Mouse (Mus musculus) neural tube, embryonic 14.5 days (tissue): Measurements from ENCODE around the gene Npff. TPM values are rescaled to one million over a fixed set of nuclear protein-coding genes. Genes with fewer than 3 reads are reported as not detected.

Experiments used
- ATAC-seq: fragments of 200-750 bp; cut with Nextera tagmentation; 2 replicates; pipeline ENCODE4 v1.8.0; 2017; ENCODE audit warnings: low read depth, mild to moderate bottlenecking, moderate TSS enrichment, moderate library complexity
- H3K27ac ChIP-seq: fragments of 300-500 bp; sonication (generic); 2 replicates; pipeline ENCODE4 v1.5.1; 2014; ENCODE audit warnings: low read depth, mild to moderate bottlenecking, control low read depth, low read length, moderate library complexity, mixed read lengths
- H3K27me3 ChIP-seq: fragments of 300-500 bp; sonication (generic); 2 replicates; pipeline ENCODE4 v1.6.1; 2014; ENCODE audit warnings: low read length; ENCODE audit not compliant: control insufficient read depth, insufficient read depth
- H3K36me3 ChIP-seq: fragments of 300-500 bp; sonication (generic); 2 replicates; pipeline ENCODE4 v1.6.1; 2014; ENCODE audit warnings: low read length, mixed read lengths; ENCODE audit not compliant: control insufficient read depth, insufficient read depth
- H3K4me1 ChIP-seq: fragments of 300-500 bp; sonication (generic); 2 replicates; pipeline ENCODE4 v1.6.1; 2014; ENCODE audit warnings: low read length; ENCODE audit not compliant: control insufficient read depth, insufficient read depth
- H3K4me2 ChIP-seq: fragments of 300-500 bp; sonication (generic); 2 replicates; pipeline ENCODE4 v1.6.1; 2014; ENCODE audit warnings: mild to moderate bottlenecking, low read depth, low read length, control low read depth
- H3K4me3 ChIP-seq: fragments of 300-500 bp; sonication (generic); 2 replicates; pipeline ENCODE4 v1.5.1; 2014; ENCODE audit warnings: low read depth, low read length, control low read depth, mixed read lengths
- H3K9ac ChIP-seq: fragments of 300-500 bp; sonication (generic); replicated peaks from 2 replicates; pipeline ENCODE4 v1.6.1; 2014; ENCODE audit warnings: low read depth, mild to moderate bottlenecking, control low read depth, low read length, mixed read lengths
- H3K9me3 ChIP-seq: fragments of 300-500 bp; sonication (generic); 2 replicates; pipeline ENCODE4 v1.6.1; 2016; ENCODE audit warnings: low read length; ENCODE audit not compliant: control insufficient read depth
- WGBS: fragments of 180-500 bp; shearing (Covaris S2); extraction: QIAGEN DNeasy Blood & Tissue Kit; methylation state at CpG from one replicate; pipeline ENCODE4 v1.1.7; 2014; 5-methylcytosine and 5-hydroxymethylcytosine counted together
- polyA plus RNA-seq: library from polyadenylated mRNA; unstranded; fragments of >200 nt; fragmentation: Nextera tagmentation; extraction: Ambion mirVana; gene quantifications from 2 replicates; pipeline ENCODE4 v1.2.1, GENCODE M21; 2014

The Npff gene
- polyA plus RNA-seq, 1 experiment from 2014 or later: 23.9 TPM

GRCm38 (mm10) chr15:102516728-102517404 lies 7.9 kb downstream of the Npff start, which contains the start of gene Map3k12:
Map3k12 (minus strand) TSS chr15:102517064.
- under 1% methylated on average over 39 of the region's 43 CpGs for WGBS
- peak within 1 kb of the TSS; percentile 73 for H3K9ac ChIP-seq
- H3K27ac ChIP-seq: peak within 1 kb of the TSS; percentile 98
- no peaks in the 10 kb centered on the region for H3K36me3 ChIP-seq
- no peaks in the 10 kb centered on the region for H3K9me3 ChIP-seq
- H3K4me2 ChIP-seq: peak within 1 kb of the TSS; percentile 98
- peaks cover 30% of the 10 kb centered on the region for H3K4me1 ChIP-seq
- H3K27me3 ChIP-seq: no peaks in the 10 kb centered on the region
- peak within 1 kb of the TSS; percentile 53 for H3K4me3 ChIP-seq
- peak; percentile 23 for ATAC-seq

GRCm38 (mm10) chr15:102516293-102516692 lies 8.4 kb downstream of the Npff start:
- H3K4me3 ChIP-seq: peak overlapping the region; percentile 53
- H3K4me2 ChIP-seq: peak overlapping the region; percentile 98
- H3K9ac ChIP-seq: peak overlapping the region; percentile 73
- H3K4me1 ChIP-seq: peaks cover 36% of the 10 kb centered on the region
- 2% methylated on average over 11 of the region's 12 CpGs for WGBS
- no peak for ATAC-seq
- H3K9me3 ChIP-seq: no peaks in the 10 kb centered on the region
- H3K27ac ChIP-seq: peak overlapping the region; percentile 98
- H3K36me3 ChIP-seq: no peaks in the 10 kb centered on the region
- no peaks in the 10 kb centered on the region for H3K27me3 ChIP-seq

- ATAC-seq: no peak
- WGBS: 50% methylated on average over 4 of the region's 4 CpGs
These were observed 9.0 kb downstream of the Npff start for GRCm38 (mm10) chr15:102515791-102516190.

GRCm38 (mm10) chr15:102515261-102515660 lies 9.5 kb downstream of the Npff start:
- peak overlapping the region; percentile 73 for H3K9ac ChIP-seq
- peak overlapping the region; percentile 98 for H3K4me2 ChIP-seq
- peak overlapping the region; percentile 53; the same call in 1 of the 2 replicates for H3K4me3 ChIP-seq
- peaks cover 39% of the 10 kb centered on the region for H3K4me1 ChIP-seq
- no peaks in the 10 kb centered on the region for H3K27me3 ChIP-seq
- H3K36me3 ChIP-seq: no peaks in the 10 kb centered on the region
- no peaks in the 10 kb centered on the region for H3K9me3 ChIP-seq
- no peak for ATAC-seq
- H3K27ac ChIP-seq: no peak overlapping the region
- WGBS: 86% methylated on average over 2 of the region's 2 CpGs

More at GRCm38 (mm10) chr15:102515791-102516190, 9.0 kb downstream of the Npff start:
- Histone ChIP-seq H3K27me3 (no peaks in the 10 kb centered on the region), H3K4me1 (peaks cover 39% of the 10 kb centered on the region), H3K4me2 (peak overlapping the region; percentile 98), H3K27ac (peak overlapping the region; percentile 98; the same call in 1 of the 2 replicates), H3K9me3 (no peaks in the 10 kb centered on the region), H3K4me3 (peak overlapping the region; percentile 53), H3K9ac (peak overlapping the region; percentile 73), H3K36me3 (no peaks in the 10 kb centered on the region)

GRCm38 (mm10) chr15:102513004-102513403 lies 11.7 kb downstream of the Npff start:
- no peak overlapping the region for H3K4me3 ChIP-seq

GRCm38 (mm10) chr15:102512471-102512870 lies 12.3 kb downstream of the Npff start:
- H3K4me2 ChIP-seq: peak overlapping the region; percentile 51; the same call in 1 of the 2 replicates
- ATAC-seq: no peak
- H3K9me3 ChIP-seq: no peaks in the 10 kb centered on the region
- no peak overlapping the region for H3K4me3 ChIP-seq
- H3K27ac ChIP-seq: peak overlapping the region; percentile 79; the same call in 1 of the 2 replicates
- peaks cover 6% of the 10 kb centered on the region; the same call in 1 of the 2 replicates for H3K36me3 ChIP-seq
- no peaks in the 10 kb centered on the region for H3K27me3 ChIP-seq
- peaks cover 42% of the 10 kb centered on the region for H3K4me1 ChIP-seq
- H3K9ac ChIP-seq: no peak overlapping the region

More at GRCm38 (mm10) chr15:102513004-102513403, 11.7 kb downstream of the Npff start:
- Histone ChIP-seq H3K9me3 (no peaks in the 10 kb centered on the region), H3K36me3 (peaks cover 5% of the 10 kb centered on the region; the same call in 1 of the 2 replicates), H3K9ac (no peak overlapping the region), H3K27me3 (no peaks in the 10 kb centered on the region), H3K4me1 (peaks cover 42% of the 10 kb centered on the region), H3K4me2 (no peak overlapping the region), H3K27ac (no peak overlapping the region; the same call in 1 of the 2 replicates)
- no peak for ATAC-seq
- WGBS: 71% methylated on average over 3 of the region's 3 CpGs

- 0 out of 2 replicates have a peak overlapping the region, but pooled peaks have one; percentile 3 for H3K4me3 ChIP-seq
- no peaks in the 10 kb centered on the region for H3K9me3 ChIP-seq
- H3K36me3 ChIP-seq: peaks cover 6% of the 10 kb centered on the region; the same call in 1 of the 2 replicates
- H3K27me3 ChIP-seq: no peaks in the 10 kb centered on the region
- peak overlapping the region; percentile 79 for H3K27ac ChIP-seq
- no peak overlapping the region for H3K9ac ChIP-seq
- ATAC-seq: no peak
- WGBS: 26% methylated on average over 5 of the region's 5 CpGs
- H3K4me2 ChIP-seq: peak overlapping the region; percentile 51
- H3K4me1 ChIP-seq: peaks cover 42% of the 10 kb centered on the region
These were observed 12.7 kb downstream of the Npff start for GRCm38 (mm10) chr15:102512010-102512409.

GRCm38 (mm10) chr15:102511285-102511833 lies 13.4 kb downstream of the Npff start:
- H3K36me3 ChIP-seq: peaks cover 6% of the 10 kb centered on the region; the same call in 1 of the 2 replicates
- H3K4me1 ChIP-seq: peaks cover 42% of the 10 kb centered on the region
- H3K9ac ChIP-seq: no peak overlapping the region
- no peak for ATAC-seq
- H3K27ac ChIP-seq: peak overlapping the region; percentile 79
- no peak overlapping the region for H3K4me3 ChIP-seq
- H3K4me2 ChIP-seq: peak overlapping the region; percentile 51
- no peaks in the 10 kb centered on the region for H3K27me3 ChIP-seq
- WGBS: 8% methylated on average over 6 of the region's 6 CpGs
- no peaks in the 10 kb centered on the region for H3K9me3 ChIP-seq
